Mouse (Mus musculus): Measurements from ENCODE around the gene Usp10.

DNA sequence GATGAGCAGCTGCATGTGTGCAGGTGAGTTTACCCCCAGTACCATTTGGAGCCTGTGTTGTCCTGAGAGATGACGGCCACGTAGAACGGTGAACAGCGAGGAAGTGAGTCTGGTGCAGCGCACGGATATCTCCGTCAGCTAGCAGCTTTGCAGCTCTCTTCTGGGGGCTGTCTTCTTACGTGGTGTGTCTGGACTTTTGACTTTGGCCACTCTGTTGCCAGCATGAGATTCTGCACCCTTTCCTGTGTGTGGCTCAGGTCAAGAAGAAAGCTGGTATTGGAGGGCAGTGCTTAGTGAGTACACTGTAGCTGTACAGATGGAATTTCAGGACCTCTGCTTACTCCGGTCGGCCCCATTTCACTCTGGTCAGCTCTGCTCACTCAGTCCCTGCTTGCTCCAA is 47.9 kb downstream of the Usp10 start:
- TF ChIP-seq POLR2A (IDR thresholded peaks at IDR 0.05; ENCODE audit: low read depth, low read length) (no peak), CTCF (IDR thresholded peaks at IDR 0.05; ENCODE audit: extremely low read depth, insufficient read length, insufficient replicate concordance, low read depth, low read length) (no peak)

All from small intestine, adult 2 months (tissue).